Mouse (Mus musculus): Measurements from ENCODE around the gene Appl1.
"Not testable (repeated sequence)": the region's sequence is repeated elsewhere in the genome, so short reads cannot be mapped to it uniquely, and the experiment has no call there.

Appl1 gene

DNA sequence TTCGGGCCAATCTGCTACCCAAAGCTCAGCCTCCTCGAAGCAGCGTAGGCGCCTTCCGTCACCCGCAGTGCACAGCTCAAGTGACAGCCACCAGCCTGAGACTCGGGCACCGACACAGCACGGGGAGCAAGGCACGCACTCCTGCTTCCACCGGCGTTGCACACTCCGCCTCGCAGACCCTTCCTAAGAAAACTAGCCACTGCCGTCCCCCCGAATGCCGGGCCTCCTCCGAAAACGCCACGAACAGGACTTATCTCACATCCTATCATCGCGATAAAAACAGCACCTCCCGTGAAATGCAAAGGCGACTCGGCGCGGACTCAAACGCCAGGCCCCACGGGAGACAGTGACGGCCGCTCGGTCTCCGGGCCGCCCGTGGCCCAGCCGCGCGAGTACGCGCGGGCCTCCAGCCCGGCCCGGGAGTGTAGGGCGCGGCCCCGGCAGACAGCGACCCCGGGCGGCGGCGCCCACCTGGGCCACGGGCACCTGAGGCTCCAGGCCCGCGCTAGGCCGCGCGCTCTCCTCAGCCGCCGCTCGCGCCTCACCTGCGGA lies 1.1 kb downstream of the Appl1 start:
- peak; percentile 79 for DNase-seq (ENCODE audit: extremely low spot score, low spot score)

DNA sequence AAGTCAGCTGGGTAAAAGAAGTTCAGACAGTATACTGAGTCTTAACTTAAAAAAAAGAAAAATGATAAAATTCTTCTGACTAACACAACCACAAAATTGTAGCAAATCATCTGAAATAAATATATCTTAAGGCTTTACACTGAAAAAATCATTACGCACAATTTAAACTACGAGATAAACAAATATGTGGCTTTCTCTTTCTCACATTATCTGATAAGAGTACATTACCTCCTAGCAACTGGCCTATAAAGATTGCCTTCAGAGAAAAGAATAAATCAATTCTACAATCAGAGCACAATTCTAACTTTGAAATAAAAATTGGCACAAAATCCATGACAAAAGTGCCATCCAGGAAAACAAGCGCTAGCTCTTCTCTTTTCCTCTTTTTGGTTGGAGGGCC lies 1.9 kb downstream of the Appl1 start:
- no peak for DNase-seq (ENCODE audit: extremely low spot score, low spot score)

DNA sequence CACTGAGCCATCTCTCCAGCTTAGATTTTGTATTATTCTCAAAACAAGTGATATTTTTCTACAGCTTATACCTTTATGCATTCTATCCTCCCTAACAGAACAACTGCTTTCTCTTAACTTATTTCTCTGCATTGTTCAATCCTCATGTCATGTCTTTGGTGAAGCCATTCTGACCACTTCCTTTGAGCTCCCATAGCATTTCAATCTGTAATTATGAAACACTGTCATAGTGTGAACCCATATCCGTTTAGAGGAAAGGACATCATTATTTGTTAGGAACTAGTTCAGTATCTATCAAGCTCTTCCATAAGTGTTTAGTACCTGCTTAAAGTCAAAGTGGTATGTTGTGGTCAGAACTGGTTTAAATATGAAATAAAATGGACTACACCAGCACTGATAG lies 10.5 kb downstream of the Appl1 start:
- no peak for DNase-seq (ENCODE audit: extremely low spot score, low spot score)

DNA sequence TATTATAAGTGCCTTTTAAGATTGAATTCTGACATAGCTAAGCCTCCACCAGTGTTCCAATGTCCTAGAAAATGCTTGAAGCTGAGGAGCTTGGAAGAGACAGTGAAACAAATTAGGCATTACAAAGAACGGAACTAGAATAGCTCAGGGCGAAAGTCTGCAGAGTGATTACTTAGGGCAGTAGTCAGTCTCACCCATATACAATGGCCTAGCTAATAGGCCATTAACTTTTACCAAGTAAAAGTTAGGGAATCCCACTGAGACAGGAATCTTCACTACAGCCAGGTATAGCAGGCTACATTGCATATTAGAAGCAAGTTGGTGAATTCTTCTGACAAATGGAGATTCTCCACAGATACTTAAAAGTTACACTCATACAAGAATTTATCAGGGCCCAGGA lies 14.9 kb downstream of the Appl1 start:
- DNase-seq (ENCODE audit: extremely low spot score, low spot score): not testable (repeated sequence)

DNA sequence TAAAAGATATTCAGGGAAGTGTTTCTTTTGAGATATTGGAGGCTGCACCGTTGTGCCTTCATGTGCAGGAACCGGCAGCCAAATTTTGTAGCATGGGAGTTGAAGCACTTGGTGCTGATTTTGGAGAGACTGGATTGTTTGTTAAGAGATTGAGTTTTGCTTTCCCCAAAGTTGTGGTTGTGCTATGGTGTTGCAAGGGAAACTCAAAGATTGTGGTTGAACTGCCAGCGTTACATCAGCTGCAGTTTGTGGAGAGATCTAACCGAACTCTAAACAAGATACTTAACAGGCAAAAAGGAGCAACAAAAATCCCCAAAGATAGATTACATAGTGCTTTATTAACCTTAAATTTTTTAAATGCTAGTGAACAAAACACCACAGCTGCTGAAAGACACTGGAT lies 35.5 kb downstream of the Appl1 start:
- DNase-seq (ENCODE audit: extremely low spot score, low spot score): no peak

DNA sequence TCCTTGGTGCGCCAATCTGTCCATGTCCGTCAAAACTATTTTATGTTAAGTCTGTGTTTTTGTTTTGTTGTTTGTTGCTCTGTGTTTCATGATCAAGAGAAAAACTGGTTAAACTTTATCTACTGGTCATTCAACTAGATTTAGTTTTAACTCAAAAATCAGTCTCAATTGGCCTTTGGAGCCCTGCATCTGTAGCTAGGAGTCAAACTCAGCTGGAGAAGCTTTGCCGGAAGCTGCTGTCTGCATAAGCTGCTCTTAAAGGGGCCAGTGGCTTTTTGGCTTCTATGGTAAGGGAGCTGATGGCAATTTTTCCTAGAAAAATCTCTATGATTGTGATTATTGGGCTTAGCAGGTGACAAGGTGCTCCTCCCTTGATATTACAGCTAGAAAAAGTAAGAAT lies 36.1 kb downstream of the Appl1 start:
- no peak for DNase-seq (ENCODE audit: extremely low spot score, low spot score)

DNA sequence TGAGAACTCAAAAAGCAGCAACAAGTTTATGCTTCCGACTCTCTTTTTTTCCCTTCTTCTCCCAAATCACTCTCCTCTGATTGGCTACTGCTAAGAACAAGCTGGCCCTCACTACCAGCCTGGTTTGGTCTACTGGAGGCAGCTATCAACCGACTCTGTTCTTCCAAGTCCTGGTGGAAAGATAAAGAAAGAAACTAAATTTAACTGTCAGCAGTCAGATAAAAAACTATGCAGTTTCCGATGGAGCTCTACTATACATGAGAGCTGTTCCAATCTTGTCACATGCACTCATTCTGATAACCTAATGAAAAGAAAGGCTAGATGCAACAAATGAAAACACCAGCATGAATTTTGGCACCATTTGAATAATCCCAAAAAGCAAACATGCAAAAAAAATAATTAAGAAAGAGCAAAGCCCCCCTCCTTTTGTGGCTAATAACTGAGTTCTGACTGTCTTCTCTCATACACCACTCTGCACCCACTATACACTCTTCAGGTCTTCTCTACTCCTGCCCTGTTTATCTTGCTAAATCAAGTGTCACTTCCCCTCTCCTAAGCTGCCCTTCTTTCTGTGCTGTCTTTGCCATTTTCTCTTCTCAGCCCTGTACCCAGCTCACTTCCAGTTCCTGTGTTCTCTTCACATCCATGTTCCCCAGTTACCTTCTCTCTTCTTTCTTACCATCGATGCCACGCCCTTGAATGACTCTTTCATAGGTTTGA lies 47.2 kb downstream of the Appl1 start:
- DNase-seq (ENCODE audit: extremely low spot score, low spot score): no peak

DNA sequence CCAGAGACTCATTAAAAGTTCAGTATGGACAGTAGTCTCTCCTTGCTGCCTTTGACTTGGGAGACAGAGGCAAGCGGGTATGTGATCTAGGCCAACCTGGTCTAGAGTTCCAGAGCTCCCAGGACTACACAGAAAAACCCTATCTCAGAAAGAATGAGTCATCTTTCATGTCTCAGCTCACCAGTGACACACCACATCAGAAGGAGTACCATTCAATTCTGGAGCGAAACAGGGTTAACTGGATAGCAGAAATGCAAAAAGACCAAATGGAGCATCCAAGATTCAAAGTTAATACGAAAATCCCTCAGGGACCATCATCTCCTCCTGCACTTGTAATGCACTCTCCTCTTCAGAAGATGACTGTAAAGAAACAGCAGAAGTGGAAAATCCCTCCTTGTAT lies 51.7 kb downstream of the Appl1 start:
- no peak for DNase-seq (ENCODE audit: extremely low spot score, low spot score)

DNA sequence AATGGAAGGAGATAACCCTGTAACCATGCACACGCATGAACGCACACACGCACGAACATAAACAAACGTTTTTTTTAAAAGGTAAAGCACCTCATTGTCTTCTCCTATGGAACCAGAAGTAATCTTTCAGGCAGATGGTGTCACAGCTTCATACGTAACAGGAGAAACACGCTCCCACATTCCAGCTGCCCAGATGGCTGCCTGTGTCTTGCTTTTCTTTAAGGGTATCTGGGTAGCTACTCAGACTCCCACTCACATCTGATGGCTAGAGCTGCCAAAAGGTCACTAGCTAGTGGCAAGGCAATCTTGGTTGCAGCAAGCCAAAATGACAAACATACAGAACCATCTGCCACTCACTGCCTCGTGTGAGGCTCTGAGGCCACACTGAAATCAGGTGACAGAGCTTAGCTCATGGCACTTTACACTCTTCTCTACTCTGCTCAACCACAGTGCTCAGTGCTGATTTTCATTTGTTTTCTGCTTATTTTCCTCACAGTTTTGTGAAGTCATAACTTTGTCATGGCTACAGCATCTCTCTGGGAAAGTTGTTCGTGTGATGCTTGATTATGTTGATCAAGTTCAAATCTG lies 57.3 kb downstream of the Appl1 start:
- DNase-seq (ENCODE audit: extremely low spot score, low spot score): peak; percentile 18

DNA sequence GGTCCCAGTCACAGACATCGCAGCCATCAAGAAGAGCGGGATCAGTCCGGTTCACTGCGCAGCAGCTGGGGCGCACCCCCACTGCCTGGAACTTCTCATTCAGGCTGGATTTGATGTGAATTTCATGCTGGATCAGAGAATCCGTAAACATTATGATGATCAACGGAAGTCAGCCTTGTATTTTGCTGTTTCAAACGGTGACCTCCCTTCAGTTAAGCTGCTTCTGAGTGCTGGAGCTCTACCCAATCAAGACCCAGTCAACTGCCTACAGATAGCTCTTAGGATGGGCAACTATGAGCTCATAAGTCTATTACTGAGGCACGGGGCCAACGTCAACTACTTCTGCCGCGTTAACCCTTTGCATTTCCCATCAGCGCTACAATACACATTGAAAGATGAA lies 59.2 kb downstream of the Appl1 start:
- DNase-seq (ENCODE audit: extremely low spot score, low spot score): no peak

DNA sequence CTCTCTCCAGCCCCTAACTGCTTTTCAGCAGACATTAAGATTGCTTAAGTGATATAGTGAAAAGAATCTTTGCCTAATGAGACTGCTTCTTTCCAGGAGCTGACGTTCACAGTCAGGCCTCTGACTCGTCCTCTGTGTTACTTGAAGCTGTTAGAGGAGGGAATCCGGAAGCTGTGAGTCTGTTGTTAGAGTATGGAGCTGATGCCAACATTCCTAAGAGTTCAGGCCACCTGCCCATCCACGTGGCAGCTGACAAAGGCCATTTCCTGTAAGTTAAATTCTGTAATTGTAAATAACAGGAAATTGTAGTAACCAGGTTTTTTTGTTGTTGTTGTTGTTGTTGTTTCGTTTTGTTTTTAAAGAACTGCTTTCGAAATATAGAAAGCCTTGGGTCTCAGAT lies 59.8 kb downstream of the Appl1 start:
- no peak for DNase-seq (ENCODE audit: extremely low spot score, low spot score)

DNA sequence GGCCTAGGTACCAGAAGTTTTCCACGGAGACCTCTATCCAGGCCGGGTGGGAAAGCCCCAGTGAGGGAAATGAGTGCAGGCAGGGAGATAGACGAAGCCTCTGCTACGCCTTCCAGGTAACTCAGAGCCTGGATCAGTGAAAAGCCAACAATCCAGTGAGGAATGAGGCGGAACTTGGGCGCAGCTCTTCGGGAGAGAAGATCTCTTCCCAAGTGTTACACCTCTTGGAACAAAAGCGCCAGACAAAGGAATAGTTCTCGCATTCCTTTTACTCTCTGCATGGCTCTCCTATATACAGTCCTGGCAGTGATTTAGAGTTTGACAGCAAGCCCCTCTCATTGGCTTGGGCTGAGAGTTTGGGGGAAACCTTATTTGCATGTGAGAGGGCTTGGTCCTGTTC lies 60.6 kb downstream of the Appl1 start:
- DNase-seq (ENCODE audit: extremely low spot score, low spot score): not testable (repeated sequence)

DNA sequence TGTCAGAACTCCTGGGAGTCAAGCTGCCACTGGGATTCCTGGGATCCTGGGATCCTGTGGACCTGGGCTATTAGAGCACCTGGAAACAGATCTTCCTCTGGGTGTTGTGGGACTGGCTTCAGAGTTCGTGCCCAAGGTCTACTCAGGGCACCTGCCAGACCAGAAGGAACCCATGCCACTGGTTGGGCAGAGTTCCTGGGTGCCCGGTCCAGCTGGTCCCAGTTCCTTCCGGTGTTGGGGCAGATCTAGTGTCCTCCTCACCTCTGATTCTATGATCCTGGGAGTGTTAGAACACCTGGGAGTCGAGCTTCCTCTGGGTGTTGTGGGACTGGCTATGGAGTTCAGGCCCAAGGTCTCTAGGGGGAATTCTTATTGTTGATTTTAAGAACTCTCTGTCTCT lies 63.6 kb downstream of the Appl1 start:
- no peak for DNase-seq (ENCODE audit: extremely low spot score, low spot score)

DNA sequence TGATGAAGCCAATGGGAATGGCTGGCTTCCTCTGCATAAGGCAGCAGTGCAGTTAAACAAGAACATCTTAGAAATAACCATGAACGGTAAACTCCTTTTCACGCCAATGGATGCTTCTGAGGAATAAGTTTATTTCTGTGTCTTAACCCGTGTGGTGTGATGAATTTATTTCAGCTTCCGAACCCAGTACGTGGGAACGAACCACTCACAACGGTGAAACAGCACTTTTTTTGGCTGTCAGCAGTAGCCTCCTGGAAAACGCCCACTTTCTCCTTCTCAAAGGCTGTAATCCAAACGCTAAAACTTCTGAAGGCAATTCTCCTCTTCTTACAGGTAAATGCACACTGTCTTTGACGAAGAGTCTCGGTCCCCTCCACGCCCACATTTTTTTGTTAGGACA lies 70.1 kb downstream of the Appl1 start:
- DNase-seq (ENCODE audit: extremely low spot score, low spot score): no peak

DNA sequence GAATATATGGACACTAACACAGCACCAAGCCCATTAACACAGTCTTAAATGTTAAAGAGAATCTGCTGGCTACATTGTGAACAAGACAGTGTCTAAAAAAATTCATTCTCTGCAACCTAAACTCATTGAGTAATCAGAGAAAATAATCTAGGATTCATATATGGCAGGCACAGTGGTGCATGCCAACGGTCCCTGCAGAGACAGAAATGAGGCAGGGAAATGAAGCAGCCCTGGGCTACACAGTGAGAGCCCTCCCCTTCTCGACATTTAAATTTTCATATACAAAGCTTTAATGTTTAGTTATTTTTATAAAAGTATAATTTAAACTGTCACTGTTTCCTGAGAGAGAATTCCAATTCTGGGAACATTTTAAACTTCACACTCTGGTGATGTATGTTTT lies 71.5 kb downstream of the Appl1 start:
- no peak for DNase-seq (ENCODE audit: extremely low spot score, low spot score)

DNA sequence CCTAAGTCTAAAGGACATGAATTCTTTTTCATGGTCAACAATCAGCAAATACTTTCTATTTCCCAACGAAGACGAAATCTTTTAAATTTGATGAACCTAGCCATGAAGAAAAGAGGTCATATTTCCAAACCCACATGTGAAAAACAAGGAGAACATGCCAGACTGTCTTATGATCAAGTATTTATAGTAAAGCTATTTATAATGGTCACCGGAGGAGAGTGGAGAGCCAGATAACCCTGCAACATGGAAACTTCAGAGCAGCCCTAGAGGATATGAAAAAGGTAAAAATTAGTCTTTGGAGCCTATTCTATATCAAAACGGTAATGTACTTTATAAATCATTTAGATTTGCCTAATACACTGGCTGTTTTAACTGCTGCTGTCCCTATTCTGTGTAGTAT lies 76.6 kb downstream of the Appl1 start, which contains the start of gene Asb14:
TSS of gene Asb14 (plus strand) at position 166 of the 400 bp plus-strand sequence.
- no peak for DNase-seq (ENCODE audit: extremely low spot score, low spot score)

DNA sequence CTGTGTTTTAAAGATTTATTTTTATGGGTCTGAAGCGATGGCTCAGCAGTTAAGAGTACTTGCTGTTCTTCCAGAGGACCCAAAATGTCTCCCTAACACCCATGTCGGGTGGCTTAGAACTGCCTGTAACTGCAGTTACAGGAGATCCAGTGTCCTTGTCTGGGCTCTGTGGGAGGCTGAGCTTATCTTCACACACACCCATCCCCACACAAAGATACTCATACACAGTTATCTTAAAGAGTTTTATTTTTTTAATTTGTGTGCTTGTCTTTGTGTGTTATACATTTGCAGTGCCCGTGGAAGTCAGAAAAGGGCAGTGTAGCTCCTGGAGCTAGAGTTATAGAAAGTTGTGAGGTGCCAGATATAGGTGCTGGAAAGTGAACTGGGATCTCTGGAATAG lies 80.3 kb downstream of the Appl1 start:
- DNase-seq (ENCODE audit: extremely low spot score, low spot score): no peak

DNA sequence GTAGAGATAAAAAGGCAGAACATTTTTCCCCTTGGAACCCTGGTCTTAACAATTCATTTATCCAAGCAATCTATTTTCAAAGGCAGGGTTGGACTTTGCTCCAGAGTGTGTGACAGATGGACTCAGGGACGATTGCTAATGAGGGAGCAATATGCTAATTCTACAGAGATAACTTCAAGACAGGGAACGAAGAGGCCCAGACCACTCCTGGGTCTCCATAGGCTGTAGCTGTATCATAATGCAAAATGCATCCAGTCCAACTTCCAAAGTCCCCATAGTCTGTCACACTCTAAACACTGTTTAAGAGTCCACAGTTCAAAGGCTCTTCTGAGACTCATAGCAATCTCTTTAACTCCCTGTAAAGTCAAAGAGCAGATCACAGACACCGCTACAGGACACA lies 83.8 kb downstream of the Appl1 start:
- no peak for DNase-seq (ENCODE audit: extremely low spot score, low spot score)

DNA sequence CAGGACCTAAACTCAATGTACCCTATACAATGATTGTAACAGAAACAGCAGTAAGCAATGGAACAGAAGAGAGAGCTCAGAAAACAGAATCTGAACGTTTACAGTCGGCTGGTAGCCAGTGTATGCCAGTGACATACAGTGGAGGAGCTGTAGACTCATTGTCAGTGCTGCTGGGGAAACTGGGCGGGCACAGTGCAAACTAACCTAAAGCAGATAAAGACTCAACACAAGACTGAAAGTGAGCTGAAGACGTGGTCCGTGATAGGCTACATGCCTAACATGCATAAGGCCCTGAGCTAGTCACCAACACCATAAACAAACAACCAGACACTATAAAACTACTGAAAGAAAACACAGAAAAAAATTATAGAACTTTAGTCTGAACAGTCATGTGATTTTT lies 89.3 kb downstream of the Appl1 start:
- no peak for DNase-seq (ENCODE audit: extremely low spot score, low spot score)

DNA sequence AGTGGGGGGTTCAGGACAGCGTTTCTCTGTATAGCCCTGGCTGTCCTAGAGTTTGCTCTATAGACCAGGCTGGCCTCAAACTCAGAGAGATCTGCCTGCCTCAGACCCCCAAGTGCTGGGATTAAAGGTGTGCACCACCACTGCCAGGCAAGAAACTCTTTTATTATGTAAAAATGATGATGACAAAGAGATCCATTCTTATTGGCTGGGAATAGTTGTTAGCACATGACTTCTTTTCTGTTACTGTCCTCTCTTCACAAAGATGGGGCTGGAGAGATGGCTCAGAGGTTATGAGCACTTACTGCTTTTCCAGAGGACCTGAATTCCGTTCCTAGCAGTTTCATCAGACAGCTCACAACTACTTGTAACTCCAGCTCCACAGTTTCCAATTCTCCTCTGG lies 91.1 kb downstream of the Appl1 start:
- no peak for DNase-seq (ENCODE audit: extremely low spot score, low spot score)

DNA sequence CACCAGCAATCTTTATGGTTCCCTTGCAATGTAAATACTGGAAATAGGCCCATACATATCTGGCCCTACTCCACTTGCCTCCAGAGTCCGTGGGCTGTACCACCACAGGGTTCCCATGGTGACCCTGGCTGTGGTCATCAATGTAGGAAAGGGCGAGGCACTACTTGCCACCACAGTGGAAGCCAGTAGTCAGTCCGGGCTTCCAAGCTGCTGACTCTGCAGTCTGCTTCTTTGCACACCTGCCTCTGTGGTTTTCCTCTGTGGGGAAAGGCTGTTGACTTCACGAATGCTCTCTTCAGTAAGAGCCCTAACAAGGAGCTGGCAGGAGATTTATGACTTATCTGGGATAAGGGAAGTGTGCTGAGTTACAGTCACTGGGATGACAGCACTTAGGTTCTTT lies 92.3 kb downstream of the Appl1 start:
- no peak for DNase-seq (ENCODE audit: extremely low spot score, low spot score)

All from neural tube, embryonic 10.5 days (tissue).